ENCODE assay signal across 13 mouse cellular contexts in genomic region chr15:82928023-82928422, GRCm38 (mm10). TPM values are rescaled to one million over a fixed set of nuclear protein-coding genes. Genes with fewer than 3 reads are reported as not detected.
DNase-seq lines count a peak whose midpoint lies in the region; ATAC-seq and TF ChIP-seq lines count a peak whose summit lies in the region.
"Had no signal": no experiment of that assay in that cellular context is flagged by ENCODE, and none has a peak within 500 bp of the region (broad histone marks: within the 10 kb centered on the region; RNA-seq: fewer than 3 reads in every experiment).

No protein-coding gene starts in this region.

- H3K9ac ChIP-seq in forebrain, postnatal 0 days = peak overlapping the region; percentile 0; the same call in 1 of the 2 replicates
- H3K9ac ChIP-seq in midbrain, embryonic 15.5 days = no peak overlapping the region
- H3K9ac ChIP-seq: limb, embryonic 15.5 days had no signal

- ATAC-seq in forebrain, postnatal 0 days = no peak
- ATAC-seq in midbrain, embryonic 15.5 days (replicated peaks) = no peak
- ATAC-seq: lung, postnatal 0 days had no signal

- H3K4me2 ChIP-seq in forebrain, postnatal 0 days (ENCODE audit: low read depth) = no peak overlapping the region
- H3K4me2 ChIP-seq in midbrain, embryonic 15.5 days = 0 out of 2 replicates have a peak overlapping the region, but pooled peaks have one; percentile 6
- H3K4me2 ChIP-seq: limb, embryonic 15.5 days had no signal

- no peak for TF ChIP-seq CTCF in brain, embryonic 14.5 days (IDR thresholded peaks at IDR 0.05; ENCODE audit: borderline replicate concordance, extremely low read depth, insufficient read depth, insufficient read length)
- no peak for TF ChIP-seq CTCF in forebrain, postnatal 0 days (IDR thresholded peaks at IDR 0.05; ENCODE audit: low read depth)

- H3K4me3 ChIP-seq in forebrain, postnatal 0 days (ENCODE audit: low read depth, low read length) = no peak overlapping the region
- H3K4me3 ChIP-seq in midbrain, embryonic 15.5 days = no peak overlapping the region
- H3K4me3 ChIP-seq: limb, embryonic 15.5 days; myocyte had no signal

- no peak overlapping the region for H3K27ac ChIP-seq in forebrain, postnatal 0 days (ENCODE audit: low read depth, low read length)
- peak overlapping the region; percentile 64 for H3K27ac ChIP-seq in midbrain, embryonic 15.5 days

- DNase-seq in adrenal gland, adult (ENCODE audit: inconsistent age in 2 of 2, low spot score in 1 of 2) = peak; percentile 78 to 85
- DNase-seq in adrenal gland, postnatal 4 days (ENCODE audit: low spot score in 2 of 2) = no peak
- DNase-seq in brain, embryonic 14.5 days (ENCODE audit: low read depth) = peak; percentile 86
- no peak for DNase-seq in forebrain, postnatal 0 days
- DNase-seq in frontal cortex, postnatal 36 days (ENCODE audit: low spot score in 2 of 2) = no peak
- no peak for DNase-seq in cerebellum, postnatal 4 days (ENCODE audit: low spot score in 2 of 2)
- DNase-seq in gastrocnemius, postnatal 25 days = no peak
- DNase-seq: kidney, adult 9 months; layer of hippocampus, adult 9-11 months had no signal

- whole genome bisulfite sequencing in forebrain, postnatal 0 days = 13% methylated on average over 6 of the region's 6 CpGs
- WGBS in midbrain, embryonic 15.5 days = 12% methylated on average over 6 of the region's 6 CpGs

- no peaks in the 10 kb centered on the region for H3K27me3 ChIP-seq in forebrain, postnatal 0 days (ENCODE audit: insufficient read depth, low read length)
- H3K27me3 ChIP-seq in midbrain, embryonic 15.5 days (replicated peaks) = no peaks in the 10 kb centered on the region

- H3K4me1 ChIP-seq in forebrain, postnatal 0 days (ENCODE audit: insufficient read depth) = peaks cover 52% of the 10 kb centered on the region
- peaks cover 81% of the 10 kb centered on the region for H3K4me1 ChIP-seq in midbrain, embryonic 15.5 days

- no peaks in the 10 kb centered on the region for H3K36me3 ChIP-seq in forebrain, postnatal 0 days (ENCODE audit: insufficient read depth)
- H3K36me3 ChIP-seq in midbrain, embryonic 15.5 days (replicated peaks) = no peaks in the 10 kb centered on the region
- H3K36me3 ChIP-seq: limb, embryonic 15.5 days had no signal

- H3K9me3 ChIP-seq in forebrain, postnatal 0 days (ENCODE audit: low read length) = no peaks in the 10 kb centered on the region
- H3K9me3 ChIP-seq in midbrain, embryonic 15.5 days = no peaks in the 10 kb centered on the region
- H3K9me3 ChIP-seq: limb, embryonic 15.5 days had no signal

- no peak for TF ChIP-seq POLR2A in brain, embryonic 14.5 days (IDR thresholded peaks at IDR 0.05; ENCODE audit: borderline replicate concordance, extremely low read depth, insufficient read depth, insufficient read length, poor library complexity, severe bottlenecking)

RNA-seq across cellular contexts. Expression of gene Tcf20, which starts 59.6 kb away (rescaled TPM):
- 10 to 100 TPM; 85.4 to 98.1 TPM for total RNA-seq in adrenal gland, postnatal 4 days (2021)
- 34.0 and 46.8 TPM in 2 replicates for polyA plus RNA-seq in brain, embryonic 14.5 days (2012; rRNA removed)
- total RNA-seq in forebrain, postnatal 0 days (2014; rRNA removed) = 120 and 150 TPM in 2 replicates
- 10.3 and 12.2 TPM in 2 replicates for polyA plus RNA-seq in forebrain, postnatal 0 days (2015; fragmentation: Nextera tagmentation; extraction: Ambion mirVana)
- polyA plus RNA-seq in midbrain, embryonic 15.5 days (2015; fragmentation: Nextera tagmentation; extraction: Ambion mirVana) = 15.1 and 15.9 TPM in 2 replicates
- 10 to 100 TPM; 24.4 to 25.5 TPM for total RNA-seq in gastrocnemius, postnatal 25 days (2021)

Comparison
In these comparisons a context has a peak if more than half of its experiments do, and no peak if none do; other contexts are left out.
1. DNase-seq: peak in adrenal gland, adult (2 of 2) and brain, embryonic 14.5 days (single experiment); none in adrenal gland, postnatal 4 days (0 of 2), forebrain, postnatal 0 days (single experiment), frontal cortex, postnatal 36 days (0 of 2), cerebellum, postnatal 4 days (0 of 2) and gastrocnemius, postnatal 25 days (single experiment).